Mouse (Mus musculus) megakaryocyte-erythroid progenitor cell, adult 5-6 weeks (primary cell): ENCODE results near the gene B3gnt4. TPM values are rescaled to one million over a fixed set of nuclear protein-coding genes. Genes with fewer than 3 reads are reported as not detected.
A peak's percentile ranks its signal among the peaks of the same experiment; 100 is the strongest.
"Not testable (repeated sequence)": the region's sequence is repeated elsewhere in the genome, so short reads cannot be mapped to it uniquely, and the experiment has no call there.

Experiments used
- ATAC-seq: replicated peaks from 2 replicates; pipeline ENCODE4 v1.8.0; 2016; ENCODE audit warnings: mild to moderate bottlenecking, inconsistent platforms; ENCODE audit not compliant: severe bottlenecking, poor library complexity, low FRiP score, low TSS enrichment
- total RNA-seq, 2 experiments: library from RNA; stranded (forward) in 1 of 2; stranded (reverse) in 1 of 2; fragments of 200-1000, 215-1000 nt in 1 of 2; fragments of >200 nt in 1 of 2; fragmentation: Nextera tagmentation in 1 of 2; gene quantifications; 2 replicates each; pipeline ENCODE4 v1.2.3; 2014 to 2017

The B3gnt4 gene
- total RNA-seq (2014; fragmentation: Nextera tagmentation), result 0.94 TPM in 1 of 2 replicates, not detected in the other
- total RNA-seq (2017), result 0.30 and 0.38 TPM in 2 replicates

GRCm38 (mm10) chr5:123510160-123510559 lies at the start of gene B3gnt4:
TSS of gene B3gnt4 (plus strand) at chr5:123510460.
- no peak for ATAC-seq

GRCm38 (mm10) chr5:123461420-123461819 lies 48.8 kb upstream of the B3gnt4 start:
- no peak for ATAC-seq

GRCm38 (mm10) chr5:123464638-123465037 lies 45.6 kb upstream of the B3gnt4 start:
- no peak for ATAC-seq

- no peak for ATAC-seq
These were observed 39.4 kb upstream of the B3gnt4 start for GRCm38 (mm10) chr5:123470784-123471400.

GRCm38 (mm10) chr5:123473817-123474216 lies 36.4 kb upstream of the B3gnt4 start:
- no peak for ATAC-seq

- ATAC-seq, result no peak
These were observed 22.4 kb upstream of the B3gnt4 start for GRCm38 (mm10) chr5:123487659-123488395.

GRCm38 (mm10) chr5:123489112-123489785 lies 21.0 kb upstream of the B3gnt4 start, which contains the start of the genes Lrrc43 and Il31:
TSS of gene Lrrc43 (plus strand) at chr5:123489305.
TSS of gene Il31 (minus strand) at chr5:123489489.
- no peak for ATAC-seq

- ATAC-seq, result no peak
These were observed 20.3 kb upstream of the B3gnt4 start for GRCm38 (mm10) chr5:123489935-123490334.

GRCm38 (mm10) chr5:123499717-123500116 lies 10.5 kb upstream of the B3gnt4 start:
- 0 out of 2 replicates have a peak, but pooled peaks have one; percentile 47 for ATAC-seq

- ATAC-seq, result no peak
These were observed 8.3 kb upstream of the B3gnt4 start for GRCm38 (mm10) chr5:123501973-123502372.

GRCm38 (mm10) chr5:123507936-123508723 lies 2.1 kb upstream of the B3gnt4 start:
- ATAC-seq, result peak; percentile 83

- ATAC-seq, result no peak
These were observed 1.3 kb upstream of the B3gnt4 start for GRCm38 (mm10) chr5:123508921-123509320.

GRCm38 (mm10) chr5:123511426-123511825 lies 1.2 kb downstream of the B3gnt4 start:
- ATAC-seq, result not testable (repeated sequence)

GRCm38 (mm10) chr5:123512102-123512501 lies 1.8 kb downstream of the B3gnt4 start:
- ATAC-seq, result peak; percentile 85

- no peak for ATAC-seq
These were observed 4.6 kb downstream of the B3gnt4 start for GRCm38 (mm10) chr5:123514871-123515270.

- ATAC-seq, result no peak
These were observed 10.4 kb downstream of the B3gnt4 start for GRCm38 (mm10) chr5:123520666-123521065.

- no peak for ATAC-seq
These were observed 11.4 kb downstream of the B3gnt4 start for GRCm38 (mm10) chr5:123521621-123522020.

GRCm38 (mm10) chr5:123522166-123522565 lies 11.9 kb downstream of the B3gnt4 start:
- no peak for ATAC-seq

GRCm38 (mm10) chr5:123523692-123524392 lies 13.6 kb downstream of the B3gnt4 start, which contains the start of gene Diablo:
TSS of gene Diablo (minus strand) at chr5:123524176.
- ATAC-seq, result peak; percentile 90
